Mouse (Mus musculus): ENCODE results near the gene Pogz. TPM values are rescaled to one million over a fixed set of nuclear protein-coding genes. Genes with fewer than 3 reads are reported as not detected.
"Not testable (repeated sequence)": the region's sequence is repeated elsewhere in the genome, so short reads cannot be mapped to it uniquely, and the experiment has no call there.

The Pogz gene
- polyA plus RNA-seq, 1 experiment = 28.1 TPM

DNA sequence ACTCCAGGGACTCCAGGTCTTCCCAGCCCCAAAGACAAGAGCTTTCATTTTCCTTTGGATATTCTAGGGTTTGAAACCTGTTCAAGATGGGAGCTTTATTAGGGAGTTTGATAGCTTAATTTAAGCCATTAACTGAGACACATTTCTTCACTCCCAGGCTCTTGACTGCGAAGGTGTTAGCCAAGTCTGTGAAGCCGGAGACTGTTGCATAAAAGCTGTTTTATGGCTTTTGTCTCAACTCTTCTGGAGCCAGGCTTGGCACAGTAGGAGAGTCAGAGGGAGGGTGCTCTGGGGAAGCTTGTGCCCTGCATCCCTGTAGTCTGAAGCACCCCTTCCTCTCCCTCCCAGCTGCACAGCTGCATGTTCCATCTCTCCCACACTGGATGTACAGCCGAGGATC lies 85.0 kb downstream of the Pogz start:
- peaks cover 6% of the 10 kb centered on the region; the same call in 1 of the 2 replicates for H3K4me1 ChIP-seq (ENCODE audit: control insufficient read depth, insufficient read depth, low read length)
- 36% methylated on average over 3 of the region's 3 CpGs for WGBS
- no peak for DNase-seq
- no peak for TF ChIP-seq POLR2A (IDR thresholded peaks at IDR 0.05; ENCODE audit: borderline replicate concordance, extremely low read depth, low read depth, low read length)
- TF ChIP-seq CTCF (IDR thresholded peaks at IDR 0.05; ENCODE audit: insufficient read depth, low read length) = no peak
- no peak overlapping the region for H3K4me3 ChIP-seq (replicated peaks; ENCODE audit: extremely low read depth, low read depth, low read length)

DNA sequence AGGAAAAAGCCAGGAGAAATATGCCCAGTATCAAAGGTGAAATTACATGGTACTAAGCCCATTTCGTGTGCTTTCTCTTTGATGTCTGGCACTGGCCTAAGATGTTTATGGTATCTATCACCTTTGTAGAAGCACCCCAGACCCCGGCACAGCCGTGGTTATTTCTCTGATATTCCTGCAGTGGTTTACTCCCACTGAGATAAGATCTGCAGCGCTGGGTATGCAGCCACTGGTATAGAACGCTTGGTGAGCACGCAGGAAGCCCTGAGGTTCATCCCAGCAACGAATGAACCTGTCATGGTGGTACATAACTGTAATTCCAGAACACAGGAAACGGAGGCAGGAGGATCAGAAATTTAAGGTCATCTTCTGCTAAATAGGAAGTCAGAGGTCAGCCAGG lies 87.3 kb downstream of the Pogz start:
- DNase-seq = no peak
- TF ChIP-seq CTCF (IDR thresholded peaks at IDR 0.05; ENCODE audit: insufficient read depth, low read length) (no peak), POLR2A (IDR thresholded peaks at IDR 0.05; ENCODE audit: borderline replicate concordance, extremely low read depth, low read depth, low read length) (no peak)
- H3K4me1 ChIP-seq (ENCODE audit: control insufficient read depth, insufficient read depth, low read length) = peaks cover 3% of the 10 kb centered on the region; the same call in 1 of the 2 replicates
- WGBS = 48% methylated on average over 8 of the region's 8 CpGs
- no peak overlapping the region for H3K4me3 ChIP-seq (replicated peaks; ENCODE audit: extremely low read depth, low read depth, low read length)

DNA sequence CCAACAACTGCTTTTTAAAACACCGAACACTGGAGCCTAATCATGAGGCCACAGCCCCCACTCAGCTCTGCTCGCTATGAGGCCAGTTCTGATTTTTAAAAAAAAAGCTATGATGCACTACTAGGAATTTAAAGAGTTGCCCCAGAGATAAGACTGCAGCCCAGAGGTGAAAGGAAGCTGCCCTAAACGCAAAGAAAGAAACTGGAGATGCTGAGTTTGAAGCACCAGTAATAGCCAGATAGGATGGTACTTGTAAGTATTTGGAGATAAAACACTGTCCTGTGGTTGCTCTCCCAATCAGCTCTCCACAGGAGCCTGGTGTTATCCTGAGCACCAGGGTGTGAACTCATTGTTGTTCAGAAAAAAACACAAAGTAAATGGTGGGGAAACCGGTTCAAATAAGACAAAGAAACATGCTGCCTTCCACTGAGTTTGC lies 89.0 kb downstream of the Pogz start:
- DNase-seq; H3K4me1 ChIP-seq (ENCODE audit: control insufficient read depth, insufficient read depth, low read length); H3K4me3 ChIP-seq (replicated peaks; ENCODE audit: extremely low read depth, low read depth, low read length): not testable (repeated sequence)
- 50% methylated on average over 4 of the region's 4 CpGs for WGBS

DNA sequence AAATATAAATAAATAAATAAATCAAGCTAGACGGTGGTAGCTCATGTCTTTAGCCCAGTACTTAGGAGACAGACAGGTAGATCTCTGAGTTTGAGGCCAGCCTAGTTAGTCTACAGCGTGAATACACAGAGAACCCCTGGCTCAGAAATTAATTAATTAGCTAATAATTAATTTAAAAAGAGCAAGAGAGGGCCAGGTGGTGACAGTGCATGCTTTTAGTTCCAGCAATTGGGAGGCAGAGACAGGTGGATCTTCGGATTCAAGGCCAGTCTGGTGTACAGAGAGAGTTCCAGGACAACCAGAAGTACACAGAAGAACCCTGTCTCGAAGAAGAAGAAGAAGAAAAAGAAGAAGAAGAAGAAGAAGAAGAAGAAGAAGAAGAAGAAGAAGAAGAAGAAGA lies 91.6 kb downstream of the Pogz start:
- not testable (repeated sequence) for H3K4me3 ChIP-seq (replicated peaks; ENCODE audit: extremely low read depth, low read depth, low read length); DNase-seq
- WGBS = 89% methylated on average over 4 of the region's 4 CpGs
- peaks cover 13% of the 10 kb centered on the region for H3K4me1 ChIP-seq (ENCODE audit: control insufficient read depth, insufficient read depth, low read length)

- DNase-seq; H3K4me3 ChIP-seq (replicated peaks; ENCODE audit: extremely low read depth, low read depth, low read length): not testable (repeated sequence)
- 41% methylated on average over 7 of the region's 7 CpGs for WGBS
- peaks cover 13% of the 10 kb centered on the region for H3K4me1 ChIP-seq (ENCODE audit: control insufficient read depth, insufficient read depth, low read length)
Measured at GRCm38 (mm10) chr3:94930386-94931266, 93.3 kb downstream of the Pogz start.

DNA sequence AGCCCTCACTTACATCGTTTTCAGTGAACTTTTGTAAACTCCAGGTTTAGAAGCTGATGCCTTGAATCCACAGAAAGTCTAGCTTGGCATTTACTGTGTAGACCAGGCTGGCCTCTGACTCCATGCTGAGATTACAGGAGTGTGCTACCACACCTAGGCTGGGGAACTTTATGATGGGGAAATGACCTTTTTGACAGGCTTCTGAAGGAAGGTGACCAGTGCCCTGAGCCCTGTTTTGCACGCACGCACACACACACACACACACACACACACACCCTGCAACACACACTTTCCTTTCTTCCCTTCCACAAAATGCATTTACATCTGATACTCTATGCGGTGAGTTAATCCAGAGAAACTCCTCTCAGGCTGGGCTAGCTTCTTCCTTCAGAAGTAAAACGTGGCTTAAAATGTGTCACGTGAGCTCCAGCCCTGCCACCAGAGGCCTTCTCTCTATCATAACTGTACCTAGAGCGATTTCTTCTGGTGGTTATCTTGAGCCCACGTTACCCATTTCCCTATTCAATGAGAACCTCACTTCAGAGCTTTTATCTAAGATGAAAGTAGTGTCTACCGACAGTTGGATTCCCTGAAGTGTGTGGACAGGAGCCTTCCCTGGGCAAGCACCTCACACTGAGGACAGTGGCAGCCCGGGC lies 94.2 kb downstream of the Pogz start:
- 83% methylated on average over 10 of the region's 10 CpGs for WGBS
- peaks cover 13% of the 10 kb centered on the region for H3K4me1 ChIP-seq (ENCODE audit: control insufficient read depth, insufficient read depth, low read length)

More for the DNA sequence above, 94.2 kb downstream of the Pogz start:
- not testable (repeated sequence) for H3K4me3 ChIP-seq (replicated peaks; ENCODE audit: extremely low read depth, low read depth, low read length); DNase-seq

Other genes starting within 250 kb of the Pogz start
- not detected in 2 replicates for gene Gm10972, start 194.5 kb upstream of the Pogz start, polyA plus RNA-seq (2012; rRNA removed)
- 12.8 and 22.1 TPM in 2 replicates for gene Tuft1, start 178.7 kb upstream of the Pogz start, polyA plus RNA-seq (2012; rRNA removed)
- 7.2 and 16.1 TPM in 2 replicates for gene Selenbp2, start 144.0 kb upstream of the Pogz start, polyA plus RNA-seq (2012; rRNA removed)
- gene Cgn, start 51.1 kb upstream of the Pogz start, polyA plus RNA-seq (2012; rRNA removed) = 18.8 and 27.8 TPM in 2 replicates
- 175 and 210 TPM in 2 replicates for gene Psmb4, start 49.4 kb downstream of the Pogz start, polyA plus RNA-seq (2012; rRNA removed)
- gene Selenbp1, start 95.5 kb downstream of the Pogz start, polyA plus RNA-seq (2012; rRNA removed) = 865 and 921 TPM in 2 replicates
- 10.5 and 14.6 TPM in 2 replicates for gene Rfx5, start 116.5 kb downstream of the Pogz start, polyA plus RNA-seq (2012; rRNA removed)
- 33.8 and 38.1 TPM in 2 replicates for gene Pi4kb, start 137.2 kb downstream of the Pogz start, polyA plus RNA-seq (2012; rRNA removed)
- gene Zfp687, start 177.9 kb downstream of the Pogz start, polyA plus RNA-seq (2012; rRNA removed) = 19.2 and 20.6 TPM in 2 replicates
- 97.3 and 127 TPM in 2 replicates for gene Psmd4, start 205.0 kb downstream of the Pogz start, polyA plus RNA-seq (2012; rRNA removed)

Data from lung, adult 2 months (tissue).